Mouse (Mus musculus) olfactory bulb, adult 2 months (tissue): Measurements from ENCODE around the gene St7. TPM values are rescaled to one million over a fixed set of nuclear protein-coding genes. Genes with fewer than 3 reads are reported as not detected.

Source experiments
- H3K27ac ChIP-seq: fragments of 200-500 bp; 2 replicates; pipeline ENCODE4 v1.5.1; 2012; ENCODE audit warnings: low read depth, low read length; ENCODE audit not compliant: insufficient read depth
- H3K4me1 ChIP-seq: fragments of 200-500 bp; 2 replicates; pipeline ENCODE4 v1.6.1; 2012; ENCODE audit warnings: low read length; ENCODE audit not compliant: control insufficient read depth, insufficient read depth
- H3K4me3 ChIP-seq: fragments of 200-500 bp; 2 replicates; pipeline ENCODE4 v1.5.1; 2012; ENCODE audit warnings: mild to moderate bottlenecking, low read depth, low read length, moderate library complexity; ENCODE audit not compliant: insufficient read depth
- CTCF ChIP-seq: fragments of 200-500 bp; IDR thresholded peaks from 2 replicates; pipeline ENCODE4 v1.5.1; 2012; ENCODE audit warnings: low read depth, mild to moderate bottlenecking, low read length, moderate library complexity; ENCODE audit not compliant: insufficient read depth
- POLR2A ChIP-seq: fragments of 200-500 bp; IDR thresholded peaks from 2 replicates; pipeline ENCODE4 v1.6.1; 2012; ENCODE audit warnings: mild to moderate bottlenecking, low read depth, low read length, moderate library complexity; ENCODE audit not compliant: insufficient read depth
- WGBS: fragments of 180-500 bp; shearing (Covaris S2); methylation state at CpG from one replicate; pipeline ENCODE4 v1.1.7; 2018; 5-methylcytosine and 5-hydroxymethylcytosine counted together
- polyA plus RNA-seq: library from polyadenylated mRNA; stranded (reverse); fragments of >200 nt; gene quantifications from 2 replicates; pipeline ENCODE4 v1.2.4, GENCODE M21; 2012; ENCODE audit warnings: low replicate concordance; ENCODE audit not compliant: missing spikeins, insufficient read depth, insufficient read length

The St7 gene
- polyA plus RNA-seq, 1 experiment: not detected

DNA sequence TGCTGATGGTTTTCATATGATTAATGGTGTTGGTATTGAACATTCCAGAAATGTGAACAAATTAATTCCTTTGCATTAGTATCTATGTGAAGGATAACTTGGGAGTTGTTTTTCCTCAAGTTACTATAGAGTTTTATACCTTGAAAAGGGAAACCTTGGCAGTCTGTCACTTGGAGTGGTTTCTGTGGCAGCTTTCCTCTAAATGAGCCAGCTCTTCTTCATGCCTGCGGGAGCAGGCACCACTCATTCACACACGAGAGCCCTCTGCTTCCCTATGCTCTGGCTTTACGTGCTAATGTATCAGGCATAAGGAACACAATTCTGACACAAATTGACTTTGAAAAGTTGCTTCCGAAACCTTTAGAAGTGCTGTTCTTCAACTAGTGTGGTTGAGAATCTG is 224.5 kb downstream of the St7 start:
- Histone ChIP-seq H3K27ac (no peak overlapping the region), H3K4me1 (no peaks in the 10 kb centered on the region), H3K4me3 (no peak overlapping the region)
- TF ChIP-seq POLR2A (no peak), CTCF (no peak)
- WGBS: 84% methylated on average over 4 of the region's 4 CpGs

DNA sequence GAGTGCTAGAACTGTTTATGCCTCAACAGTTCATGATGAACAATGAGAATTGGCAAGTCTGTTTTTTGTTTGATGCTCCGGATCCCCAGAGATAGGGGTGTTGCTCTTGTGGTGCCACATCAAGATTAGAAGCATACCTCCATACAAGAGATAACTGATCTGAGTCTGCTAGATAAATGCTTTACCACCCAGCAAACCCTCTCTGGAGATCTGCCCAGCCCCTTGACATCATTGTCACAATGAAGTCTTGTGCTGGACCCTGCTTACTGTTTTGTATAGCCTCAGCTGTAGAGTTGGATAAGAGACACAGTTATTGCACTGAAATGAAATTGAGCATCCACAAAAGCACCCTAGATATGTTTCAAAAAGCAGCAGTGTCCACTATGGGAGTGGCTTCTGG is 229.4 kb downstream of the St7 start:
- Histone ChIP-seq H3K4me1 (peaks cover 4% of the 10 kb centered on the region), H3K27ac (no peak overlapping the region), H3K4me3 (no peak overlapping the region)
- TF ChIP-seq CTCF: no peak
- no peak for TF ChIP-seq POLR2A
- WGBS: 88% methylated on average over 1 of the region's 1 CpGs

DNA sequence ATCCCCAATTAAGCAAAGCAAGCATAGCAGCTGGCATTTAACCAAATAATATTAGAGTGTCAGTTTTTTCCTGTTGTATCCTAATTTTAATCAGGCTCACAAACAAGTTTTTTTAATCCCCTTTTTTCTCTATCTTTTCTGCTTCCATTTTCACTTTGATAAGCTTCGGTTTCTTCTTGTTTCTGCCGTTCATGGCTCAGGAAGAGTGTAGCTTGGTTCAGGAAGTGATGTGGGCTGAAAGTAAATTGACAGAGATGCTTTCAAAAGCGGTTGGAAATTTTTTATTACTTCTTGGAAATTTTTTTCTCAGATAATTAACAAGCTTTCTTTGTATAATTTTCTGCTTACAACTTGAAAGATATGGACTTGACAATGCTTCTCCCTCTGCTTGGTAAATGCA is 230.2 kb downstream of the St7 start:
- H3K4me3 ChIP-seq: no peak overlapping the region
- TF ChIP-seq POLR2A: no peak
- no peak for TF ChIP-seq CTCF
- 82% methylated on average over 3 of the region's 3 CpGs for WGBS
- no peak overlapping the region for H3K27ac ChIP-seq
- H3K4me1 ChIP-seq: peaks cover 4% of the 10 kb centered on the region

DNA sequence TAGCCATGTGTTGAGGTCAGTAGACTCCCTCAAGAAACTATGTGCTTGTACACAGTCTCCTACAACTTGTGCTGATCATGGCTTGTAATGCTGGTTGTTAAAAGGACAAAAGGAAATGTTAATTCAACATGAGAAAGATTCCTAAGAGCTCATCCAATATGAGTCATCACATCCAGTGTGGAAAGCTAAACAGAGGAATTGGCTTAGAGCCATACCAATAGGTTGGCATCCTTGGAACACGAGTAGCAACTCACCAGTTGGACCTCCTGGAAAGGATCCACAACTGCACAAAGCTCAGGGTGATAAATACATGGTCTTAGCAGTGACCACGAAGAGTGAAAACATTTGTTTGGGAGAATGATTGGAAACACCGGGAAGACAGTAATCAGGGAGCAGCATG is 230.6 kb downstream of the St7 start:
- Histone ChIP-seq H3K4me1 (peaks cover 7% of the 10 kb centered on the region), H3K27ac (no peak overlapping the region), H3K4me3 (no peak overlapping the region)
- TF ChIP-seq CTCF (no peak), POLR2A (no peak)
- WGBS: 29% methylated on average over 3 of the region's 3 CpGs

- H3K4me1 ChIP-seq: peaks cover 7% of the 10 kb centered on the region
- peak overlapping the region; percentile 69; the same call in 1 of the 2 replicates for H3K27ac ChIP-seq
- no peak overlapping the region for H3K4me3 ChIP-seq
- WGBS: 82% methylated on average over 10 of the region's 10 CpGs
- TF ChIP-seq CTCF: no peak
- no peak for TF ChIP-seq POLR2A
Measured at GRCm38 (mm10) chr6:17923894-17924505, 231.3 kb downstream of the St7 start.

DNA sequence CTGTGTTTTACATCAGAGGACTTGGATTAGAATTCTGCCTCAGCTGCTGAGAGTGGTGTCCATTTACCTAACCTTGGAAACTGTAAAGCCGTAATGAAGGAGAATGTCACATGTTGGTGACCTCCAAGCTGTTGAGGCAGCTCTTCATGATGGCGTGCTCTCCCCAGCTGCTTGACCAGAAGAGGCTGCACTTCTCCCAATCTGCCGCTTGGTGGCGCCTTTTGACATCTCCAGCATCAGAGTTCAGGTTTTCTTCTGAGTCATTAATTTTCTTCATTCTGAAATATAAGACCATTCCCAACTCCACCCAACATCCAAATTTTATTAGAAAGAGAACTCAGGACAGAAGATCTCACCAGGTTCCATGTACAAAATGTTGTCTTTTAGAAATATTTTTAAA is 232.5 kb downstream of the St7 start:
- TF ChIP-seq CTCF (0 out of 2 replicates have a peak, but pooled peaks have one; percentile 24), POLR2A (no peak)
- no peak overlapping the region for H3K4me3 ChIP-seq
- H3K4me1 ChIP-seq: peaks cover 7% of the 10 kb centered on the region
- WGBS: 55% methylated on average over 4 of the region's 4 CpGs
- H3K27ac ChIP-seq: no peak overlapping the region

GRCm38 (mm10) chr6:17927746-17928145 is 235.0 kb downstream of the St7 start:
- TF ChIP-seq POLR2A: no peak
- no peak for TF ChIP-seq CTCF
- Histone ChIP-seq H3K4me1 (peaks cover 7% of the 10 kb centered on the region), H3K4me3 (no peak overlapping the region), H3K27ac (no peak overlapping the region)
- 88% methylated on average over 11 of the region's 11 CpGs for WGBS

GRCm38 (mm10) chr6:17931187-17931586 is 238.5 kb downstream of the St7 start:
- TF ChIP-seq POLR2A (no peak), CTCF (no peak)
- no peak overlapping the region for H3K27ac ChIP-seq
- peaks cover 2% of the 10 kb centered on the region; the same call in 1 of the 2 replicates for H3K4me1 ChIP-seq
- WGBS: 71% methylated on average over 2 of the region's 2 CpGs
- no peak overlapping the region for H3K4me3 ChIP-seq

DNA sequence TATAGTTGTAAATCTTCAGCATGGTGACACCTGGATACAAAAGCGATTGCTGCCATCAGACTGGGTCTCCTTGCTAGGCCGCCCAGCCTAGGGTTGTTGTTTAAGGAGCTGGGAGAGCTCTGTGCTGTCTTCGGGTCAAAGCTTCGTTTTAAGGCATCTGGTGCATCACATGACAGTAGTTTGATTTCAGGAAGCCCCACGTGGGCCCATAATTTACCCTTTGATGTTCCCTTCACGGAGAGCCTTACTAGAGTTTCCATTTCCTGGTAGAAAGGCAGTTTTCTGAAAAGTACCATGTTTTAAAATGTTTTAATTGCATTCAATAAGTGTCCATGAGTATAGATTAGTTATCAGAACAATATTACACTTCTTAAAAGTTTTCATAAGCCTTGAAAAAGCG is 239.1 kb downstream of the St7 start:
- Histone ChIP-seq H3K27ac (no peak overlapping the region), H3K4me1 (peaks cover 2% of the 10 kb centered on the region; the same call in 1 of the 2 replicates), H3K4me3 (no peak overlapping the region)
- 86% methylated on average over 7 of the region's 7 CpGs for WGBS
- TF ChIP-seq CTCF (no peak), POLR2A (no peak)
